Mouse (Mus musculus): ENCODE data around the gene Ugt2a2. TPM values are rescaled to one million over a fixed set of nuclear protein-coding genes. Genes with fewer than 3 reads are reported as not detected.
"Not testable (repeated sequence)": the region's sequence is repeated elsewhere in the genome, so short reads cannot be mapped to it uniquely, and the experiment has no call there.

Ugt2a2 gene
- total and polyA plus RNA-seq, 3 experiments = not detected

- Histone ChIP-seq H3K4me3 (replicated peaks in 1 of 3; ENCODE audit: low read depth in 2 of 3, low read length in 2 of 3, poor library complexity in 1 of 3) (no peak overlapping the region), H3K27ac (ENCODE audit: insufficient read depth, low read depth) (no peak overlapping the region), H3K27me3 (replicated peaks) (no peaks in the 10 kb centered on the region), H3K4me2 (ENCODE audit: insufficient read depth, low read depth, poor library complexity, severe bottlenecking) (no peak overlapping the region), H3K79me2 (replicated peaks; ENCODE audit: control insufficient read depth, extremely low read depth, insufficient read depth, poor library complexity, severe bottlenecking) (no peaks in the 10 kb centered on the region), H3K9ac (ENCODE audit: insufficient read depth, low read depth) (no peak overlapping the region), H3K36me3 (replicated peaks in 1 of 2; ENCODE audit: control insufficient read depth in 1 of 2, insufficient read depth in 1 of 2, low read length in 1 of 2) (no peaks in the 10 kb centered on the region), H3K4me1 (ENCODE audit: control insufficient read depth in 1 of 2, insufficient read depth in 2 of 2) (no peaks in the 10 kb centered on the region), H3K9me3 (replicated peaks; ENCODE audit: low read length) (no peaks in the 10 kb centered on the region)
- DNase-seq (ENCODE audit: extremely low read depth) = peak; percentile 18
- TF ChIP-seq RAD21 (IDR thresholded peaks at IDR 0.05; ENCODE audit: low read depth, low read length) = peak; percentile 33
- TF ChIP-seq CTCF (conservative IDR thresholded peaks at IDR 0.05 in 1 of 2, IDR thresholded peaks at IDR 0.05 in 1 of 2; ENCODE audit: low read depth in 2 of 2, low read length in 2 of 2) = peak in 1 of 2 experiments; percentile 31; a peak in 2 of 4 replicates
- TF ChIP-seq KAT2A (IDR thresholded peaks at IDR 0.05; ENCODE audit: insufficient replicate concordance, low read length) = no peak
- no peak for TF ChIP-seq SIN3A (IDR thresholded peaks at IDR 0.05; ENCODE audit: low read length)
- dilution Hi-C loops (cut with MboI; ENCODE audit: extremely low pct_ligation_motif_present, extremely low pct_unique_long_range_greater_than_20kb, low sequenced_read_pairs) (no loop called here), in situ Hi-C loops (cut with MboI; ENCODE audit: low pct_ligation_motif_present, low pct_unique_long_range_greater_than_20kb, low sequenced_read_pairs) (no loop called here)
Observed at GRCm38 (mm10) chr5:87436264-87436663, 45.8 kb downstream of the Ugt2a2 start.

- no peak for DNase-seq (ENCODE audit: extremely low read depth)
- Histone ChIP-seq H3K79me2 (replicated peaks; ENCODE audit: control insufficient read depth, extremely low read depth, insufficient read depth, poor library complexity, severe bottlenecking) (no peaks in the 10 kb centered on the region), H3K9me3 (replicated peaks; ENCODE audit: low read length) (no peaks in the 10 kb centered on the region), H3K4me2 (ENCODE audit: insufficient read depth, low read depth, poor library complexity, severe bottlenecking) (no peak overlapping the region), H3K4me1 (ENCODE audit: control insufficient read depth in 1 of 2, insufficient read depth in 2 of 2) (no peaks in the 10 kb centered on the region), H3K4me3 (replicated peaks in 1 of 3; ENCODE audit: low read depth in 2 of 3, low read length in 2 of 3, poor library complexity in 1 of 3) (no peak overlapping the region), H3K9ac (ENCODE audit: insufficient read depth, low read depth) (no peak overlapping the region), H3K36me3 (replicated peaks in 1 of 2; ENCODE audit: control insufficient read depth in 1 of 2, insufficient read depth in 1 of 2, low read length in 1 of 2) (no peaks in the 10 kb centered on the region), H3K27me3 (replicated peaks) (no peaks in the 10 kb centered on the region), H3K27ac (ENCODE audit: insufficient read depth, low read depth) (no peak overlapping the region)
- dilution Hi-C loops (cut with MboI; ENCODE audit: extremely low pct_ligation_motif_present, extremely low pct_unique_long_range_greater_than_20kb, low sequenced_read_pairs) (no loop called here), in situ Hi-C loops (cut with MboI; ENCODE audit: low pct_ligation_motif_present, low pct_unique_long_range_greater_than_20kb, low sequenced_read_pairs) (no loop called here)
- no peak for TF ChIP-seq MAX (IDR thresholded peaks at IDR 0.05; ENCODE audit: low read length)
- TF ChIP-seq MAFK (IDR thresholded peaks at IDR 0.05; ENCODE audit: insufficient replicate concordance, low read length) = no peak
- no peak for TF ChIP-seq CHD1 (IDR thresholded peaks at IDR 0.05; ENCODE audit: low read depth, low read length)
- TF ChIP-seq ETS1 (conservative IDR thresholded peaks at IDR 0.05; ENCODE audit: low read depth, low read length) = no peak
- no peak for TF ChIP-seq MEF2A (IDR thresholded peaks at IDR 0.05; ENCODE audit: borderline replicate concordance, low read depth, low read length)
- TF ChIP-seq EP300 (IDR thresholded peaks at IDR 0.05; ENCODE audit: low read length) = no peak
Observed at GRCm38 (mm10) chr5:87425676-87426075, 56.4 kb downstream of the Ugt2a2 start.

GRCm38 (mm10) chr5:87424041-87424440, 58.0 kb downstream of the Ugt2a2 start, which contains the start of gene Ugt2b38:
Ugt2b38 (minus strand) TSS chr5:87424203.
- dilution Hi-C loops (cut with MboI; ENCODE audit: extremely low pct_ligation_motif_present, extremely low pct_unique_long_range_greater_than_20kb, low sequenced_read_pairs); DNase-seq (ENCODE audit: extremely low read depth); H3K4me3 ChIP-seq (replicated peaks in 1 of 3; ENCODE audit: low read depth in 2 of 3, low read length in 2 of 3, poor library complexity in 1 of 3); H3K36me3 ChIP-seq (replicated peaks in 1 of 2; ENCODE audit: control insufficient read depth in 1 of 2, insufficient read depth in 1 of 2, low read length in 1 of 2); H3K9ac ChIP-seq (ENCODE audit: insufficient read depth, low read depth); H3K4me2 ChIP-seq (ENCODE audit: insufficient read depth, low read depth, poor library complexity, severe bottlenecking); H3K9me3 ChIP-seq (replicated peaks; ENCODE audit: low read length); H3K27ac ChIP-seq (ENCODE audit: insufficient read depth, low read depth); H3K79me2 ChIP-seq (replicated peaks; ENCODE audit: control insufficient read depth, extremely low read depth, insufficient read depth, poor library complexity, severe bottlenecking); H3K27me3 ChIP-seq (replicated peaks); H3K4me1 ChIP-seq (ENCODE audit: control insufficient read depth in 1 of 2, insufficient read depth in 2 of 2); in situ Hi-C loops (cut with MboI; ENCODE audit: low pct_ligation_motif_present, low pct_unique_long_range_greater_than_20kb, low sequenced_read_pairs): not testable (repeated sequence)

Other genes with a start within 250 kb of the Ugt2a2 start
- gene Ugt2b37, start 227.5 kb downstream of the Ugt2a2 start, total RNA-seq (2012; rRNA removed) = not detected in 2 replicates
- not detected in 2 replicates for gene Ugt2b37, start 227.5 kb downstream of the Ugt2a2 start, total RNA-seq (2014; rRNA removed)
- not detected in 2 replicates for gene Ugt2b37, start 227.5 kb downstream of the Ugt2a2 start, polyA plus RNA-seq (2012; ENCODE audit: insufficient read length, low read depth)
- gene Ugt2a3, start 145.1 kb downstream of the Ugt2a2 start, total RNA-seq (2012; rRNA removed) = not detected in 2 replicates
- not detected in 2 replicates for gene Ugt2a3, start 145.1 kb downstream of the Ugt2a2 start, total RNA-seq (2014; rRNA removed)
- gene Ugt2a3, start 145.1 kb downstream of the Ugt2a2 start, polyA plus RNA-seq (2012; ENCODE audit: insufficient read length, low read depth) = not detected in 2 replicates
- gene Ugt2b38, start 58.1 kb downstream of the Ugt2a2 start, total RNA-seq (2012; rRNA removed) = not detected in 2 replicates
- not detected in 2 replicates for gene Ugt2b38, start 58.1 kb downstream of the Ugt2a2 start, total RNA-seq (2014; rRNA removed)
- gene Ugt2b38, start 58.1 kb downstream of the Ugt2a2 start, polyA plus RNA-seq (2012; ENCODE audit: insufficient read length, low read depth) = not detected in 2 replicates
- gene Gm43638, start 4.5 kb upstream of the Ugt2a2 start, total RNA-seq (2012; rRNA removed) = not detected in 2 replicates
- not detected in 2 replicates for gene Gm43638, start 4.5 kb upstream of the Ugt2a2 start, total RNA-seq (2014; rRNA removed)
- gene Gm43638, start 4.5 kb upstream of the Ugt2a2 start, polyA plus RNA-seq (2012; ENCODE audit: insufficient read length, low read depth) = not detected in 2 replicates
- not detected in 2 replicates for gene Ugt2a1, start 8.6 kb upstream of the Ugt2a2 start, total RNA-seq (2012; rRNA removed)
- gene Ugt2a1, start 8.6 kb upstream of the Ugt2a2 start, total RNA-seq (2014; rRNA removed) = not detected in 2 replicates
- gene Ugt2a1, start 8.6 kb upstream of the Ugt2a2 start, polyA plus RNA-seq (2012; ENCODE audit: insufficient read length, low read depth) = not detected in 2 replicates
- not detected in 2 replicates for gene Sult1b1, start 55.9 kb upstream of the Ugt2a2 start, total RNA-seq (2012; rRNA removed)
- gene Sult1b1, start 55.9 kb upstream of the Ugt2a2 start, total RNA-seq (2014; rRNA removed) = not detected in 2 replicates
- not detected in 2 replicates for gene Sult1b1, start 55.9 kb upstream of the Ugt2a2 start, polyA plus RNA-seq (2012; ENCODE audit: insufficient read length, low read depth)
- gene Sult1d1, start 86.8 kb upstream of the Ugt2a2 start, total RNA-seq (2012; rRNA removed) = not detected in 2 replicates
- gene Sult1d1, start 86.8 kb upstream of the Ugt2a2 start, total RNA-seq (2014; rRNA removed) = not detected in 2 replicates
- not detected in 2 replicates for gene Sult1d1, start 86.8 kb upstream of the Ugt2a2 start, polyA plus RNA-seq (2012; ENCODE audit: insufficient read length, low read depth)
- not detected in 2 replicates for gene Sult1e1, start 109.3 kb upstream of the Ugt2a2 start, total RNA-seq (2012; rRNA removed)
- gene Sult1e1, start 109.3 kb upstream of the Ugt2a2 start, total RNA-seq (2014; rRNA removed) = not detected in 2 replicates
- not detected in 2 replicates for gene Sult1e1, start 109.3 kb upstream of the Ugt2a2 start, polyA plus RNA-seq (2012; ENCODE audit: insufficient read length, low read depth)
- not detected in 2 replicates for gene Csn1s1, start 183.9 kb upstream of the Ugt2a2 start, total RNA-seq (2012; rRNA removed)
- gene Csn1s1, start 183.9 kb upstream of the Ugt2a2 start, total RNA-seq (2014; rRNA removed) = not detected in 2 replicates
- gene Csn1s1, start 183.9 kb upstream of the Ugt2a2 start, polyA plus RNA-seq (2012; ENCODE audit: insufficient read length, low read depth) = not detected in 2 replicates
- gene Csn2, start 217.4 kb upstream of the Ugt2a2 start, total RNA-seq (2012; rRNA removed) = not detected in 2 replicates
- 0.24 and 0.26 TPM in 2 replicates for gene Csn2, start 217.4 kb upstream of the Ugt2a2 start, total RNA-seq (2014; rRNA removed)
- gene Csn2, start 217.4 kb upstream of the Ugt2a2 start, polyA plus RNA-seq (2012; ENCODE audit: insufficient read length, low read depth) = not detected in 2 replicates